Mouse (Mus musculus): ENCODE data around the gene Tmem216.

Tmem216 gene

GRCm38 (mm10) chr19:10555624-10556510, at the start of gene Tmem216:
TSS of gene Tmem216 (minus strand) at chr19:10556238.
- DNase-seq, result peak; percentile 91

- peak; percentile 99 for DNase-seq
Observed at GRCm38 (mm10) chr19:10605293-10605900, 49.4 kb upstream of the Tmem216 start, which contains the start of the genes Ddb1 and Tkfc. TSS of gene Ddb1 (plus strand) at chr19:10605327. TSS of gene Tkfc (minus strand) at chr19:10605654.

GRCm38 (mm10) chr19:10604534-10604933, 48.5 kb upstream of the Tmem216 start:
- DNase-seq, result peak; percentile 4

- DNase-seq, result no peak
Observed at GRCm38 (mm10) chr19:10603660-10604523, 47.9 kb upstream of the Tmem216 start.

GRCm38 (mm10) chr19:10602787-10603186, 46.7 kb upstream of the Tmem216 start:
- peak; percentile 92 for DNase-seq

- DNase-seq, result no peak
Observed at GRCm38 (mm10) chr19:10602247-10602769, 46.3 kb upstream of the Tmem216 start.

- no peak for DNase-seq
Observed at GRCm38 (mm10) chr19:10599648-10600047, 43.6 kb upstream of the Tmem216 start.

GRCm38 (mm10) chr19:10598188-10598587, 42.1 kb upstream of the Tmem216 start:
- DNase-seq, result peak; percentile 15

- DNase-seq, result no peak
Observed at GRCm38 (mm10) chr19:10591659-10592377, 35.8 kb upstream of the Tmem216 start.

- DNase-seq, result no peak
Observed at GRCm38 (mm10) chr19:10590301-10590700, 34.3 kb upstream of the Tmem216 start.

- no peak for DNase-seq
Observed at GRCm38 (mm10) chr19:10589127-10589857, 33.3 kb upstream of the Tmem216 start.

GRCm38 (mm10) chr19:10587231-10587630, 31.2 kb upstream of the Tmem216 start:
- DNase-seq, result no peak

- no peak for DNase-seq
Observed at GRCm38 (mm10) chr19:10585112-10585511, 29.1 kb upstream of the Tmem216 start.

- DNase-seq, result no peak
Observed at GRCm38 (mm10) chr19:10583550-10584146, 27.6 kb upstream of the Tmem216 start.

- no peak for DNase-seq
Observed at GRCm38 (mm10) chr19:10581984-10582383, 25.9 kb upstream of the Tmem216 start.

GRCm38 (mm10) chr19:10580761-10581160, 24.7 kb upstream of the Tmem216 start:
- DNase-seq, result no peak

GRCm38 (mm10) chr19:10580102-10580501, 24.1 kb upstream of the Tmem216 start:
- DNase-seq, result no peak

GRCm38 (mm10) chr19:10576690-10577561, 20.9 kb upstream of the Tmem216 start, which contains the start of the genes Cyb561a3 and Tmem138:
TSS of gene Cyb561a3 (plus strand) at chr19:10577172.
TSS of gene Tmem138 (minus strand) at chr19:10577362.
- DNase-seq, result peak; percentile 97

GRCm38 (mm10) chr19:10569627-10570026, 13.6 kb upstream of the Tmem216 start:
- DNase-seq, result no peak

- no peak for DNase-seq
Observed at GRCm38 (mm10) chr19:10565217-10565616, 9.2 kb upstream of the Tmem216 start.
